Mouse (Mus musculus): ENCODE results near the gene Glis1. TPM values are rescaled to one million over a fixed set of nuclear protein-coding genes. Genes with fewer than 3 reads are reported as not detected.

Gene Glis1
- polyA plus RNA-seq (2015; fragmentation: Nextera tagmentation; extraction: Ambion mirVana), result 1.7 and 1.8 TPM in 2 replicates

DNA sequence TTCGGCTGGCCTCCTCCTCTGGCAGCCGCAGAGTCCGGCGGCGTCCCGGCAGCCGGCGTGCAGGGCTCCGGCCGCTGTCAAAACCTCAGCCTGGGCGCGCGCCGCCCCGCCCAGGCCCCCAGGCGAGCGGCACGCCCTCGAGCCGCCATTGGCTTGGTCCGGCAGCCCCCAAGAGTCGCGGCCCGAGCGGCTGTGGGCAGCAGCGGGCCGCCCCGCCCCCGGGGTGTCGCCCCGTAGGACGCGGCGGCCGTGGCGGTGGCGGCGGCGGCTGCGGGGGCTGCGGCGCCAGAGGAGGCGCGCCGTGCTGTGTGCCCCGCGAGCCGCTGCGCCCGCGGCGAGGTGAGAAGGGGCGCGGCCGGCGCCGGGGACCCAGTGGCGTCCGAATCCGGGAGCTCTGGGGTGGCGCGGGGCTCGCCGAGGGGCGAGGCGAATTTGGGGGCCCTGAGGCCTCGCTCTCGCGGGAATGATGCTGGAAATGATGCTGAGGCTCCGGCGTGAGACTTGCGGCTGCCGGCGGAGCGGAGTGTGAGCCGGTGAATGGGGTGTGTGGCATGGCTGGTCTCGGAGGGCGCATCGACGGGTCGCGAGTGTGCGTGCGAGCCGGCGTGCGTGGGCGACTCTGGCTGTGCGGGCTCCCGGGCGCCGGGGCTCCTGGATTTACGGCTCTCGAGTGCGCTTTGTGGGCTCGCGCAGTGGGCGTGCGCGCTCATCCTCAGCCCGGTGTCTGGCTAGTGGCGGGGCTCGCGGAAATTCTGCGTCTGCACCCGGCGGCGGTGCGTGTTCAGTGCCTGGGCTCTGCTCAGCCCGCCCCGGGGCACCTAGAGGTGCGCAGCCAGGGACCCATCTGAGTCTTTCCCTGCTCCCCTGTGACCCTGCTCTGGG lies at the start of gene Glis1:
Gene Glis1, plus strand, starts transcription at position 236 of the 882 bp plus-strand sequence.
- peak; percentile 84 for ATAC-seq (ENCODE audit: low FRiP score)
- WGBS, result under 1% methylated on average over 110 of the region's 112 CpGs
- peaks cover 71% of the 10 kb centered on the region for H3K27me3 ChIP-seq

GRCm38 (mm10) chr4:107387038-107387437 lies 47.4 kb upstream of the Glis1 start:
- ATAC-seq (ENCODE audit: low FRiP score), result no peak
- Histone ChIP-seq H3K4me2 (no peak overlapping the region), H3K9me3 (no peaks in the 10 kb centered on the region), H3K4me1 (replicated peaks) (no peaks in the 10 kb centered on the region), H3K4me3 (no peak overlapping the region), H3K9ac (no peak overlapping the region), H3K36me3 (peaks cover 64% of the 10 kb centered on the region), H3K27ac (no peak overlapping the region), H3K27me3 (no peaks in the 10 kb centered on the region)
- WGBS, result 89% methylated on average over 4 of the region's 4 CpGs

More for the DNA sequence above, at the start of gene Glis1:
- Histone ChIP-seq H3K36me3 (no peaks in the 10 kb centered on the region), H3K9me3 (no peaks in the 10 kb centered on the region), H3K27ac (no peak within 1 kb of the TSS), H3K4me1 (replicated peaks) (peaks cover 18% of the 10 kb centered on the region), H3K4me2 (peak within 1 kb of the TSS; percentile 92), H3K9ac (peak within 1 kb of the TSS; percentile 79), H3K4me3 (peak within 1 kb of the TSS; percentile 67)

DNA sequence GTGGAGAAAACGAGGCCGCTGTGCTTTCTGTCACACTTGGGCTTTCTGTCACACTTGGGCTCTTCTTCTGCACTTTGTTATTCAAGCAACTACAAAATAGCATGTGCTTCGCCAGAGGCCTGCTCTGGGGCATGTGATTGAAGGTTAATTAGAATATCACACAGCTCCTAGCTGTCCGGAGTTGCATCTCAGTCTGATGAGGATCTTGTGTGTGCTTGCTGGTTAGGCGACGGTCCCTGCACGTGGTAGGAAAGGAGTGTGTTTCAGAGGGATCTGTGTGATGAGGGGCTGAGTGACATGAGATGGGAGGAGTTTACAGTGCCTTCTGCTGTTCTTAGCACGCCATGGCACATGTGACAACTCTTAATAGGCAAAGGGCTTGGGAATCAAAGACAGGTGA lies 46.9 kb upstream of the Glis1 start:
- Histone ChIP-seq H3K27me3 (no peaks in the 10 kb centered on the region), H3K27ac (no peak overlapping the region), H3K4me1 (replicated peaks) (no peaks in the 10 kb centered on the region), H3K9me3 (no peaks in the 10 kb centered on the region), H3K4me3 (no peak overlapping the region), H3K36me3 (peaks cover 68% of the 10 kb centered on the region), H3K9ac (no peak overlapping the region), H3K4me2 (no peak overlapping the region)
- no peak for ATAC-seq (ENCODE audit: low FRiP score)
- 91% methylated on average over 8 of the region's 8 CpGs for WGBS

GRCm38 (mm10) chr4:107388291-107388690 lies 46.1 kb upstream of the Glis1 start:
- Histone ChIP-seq H3K36me3 (peaks cover 63% of the 10 kb centered on the region), H3K9ac (no peak overlapping the region), H3K27ac (no peak overlapping the region), H3K4me3 (no peak overlapping the region), H3K9me3 (no peaks in the 10 kb centered on the region), H3K4me2 (no peak overlapping the region), H3K4me1 (replicated peaks) (no peaks in the 10 kb centered on the region), H3K27me3 (no peaks in the 10 kb centered on the region)
- 92% methylated on average over 2 of the region's 2 CpGs for WGBS
- no peak for ATAC-seq (ENCODE audit: low FRiP score)

DNA sequence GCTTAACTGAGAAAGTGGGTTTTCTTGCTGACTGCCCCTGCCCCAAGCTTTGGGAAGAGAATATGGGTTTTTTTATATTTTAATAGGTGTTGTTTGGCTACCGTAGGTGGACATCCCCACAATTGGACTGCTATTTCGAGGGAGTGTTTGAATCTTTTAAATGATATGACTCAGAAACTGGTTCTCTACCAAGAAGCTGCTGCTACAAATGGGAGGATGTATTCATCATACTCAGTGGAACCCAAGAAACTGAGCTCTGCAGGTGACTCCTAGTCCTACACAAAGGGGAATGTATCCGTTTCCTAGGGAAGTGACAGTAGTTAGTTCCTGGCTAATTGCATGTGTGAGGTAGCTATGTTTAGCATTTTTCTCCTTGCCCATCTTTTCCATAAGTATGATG lies 45.0 kb upstream of the Glis1 start:
- H3K9me3 ChIP-seq, result no peaks in the 10 kb centered on the region
- no peak overlapping the region for H3K4me3 ChIP-seq
- no peaks in the 10 kb centered on the region for H3K27me3 ChIP-seq
- no peak overlapping the region for H3K9ac ChIP-seq
- no peak overlapping the region for H3K27ac ChIP-seq
- ATAC-seq (ENCODE audit: low FRiP score), result no peak
- 93% methylated on average over 3 of the region's 3 CpGs for WGBS
- no peak overlapping the region for H3K4me2 ChIP-seq
- no peaks in the 10 kb centered on the region for H3K4me1 ChIP-seq (replicated peaks)
- peaks cover 69% of the 10 kb centered on the region for H3K36me3 ChIP-seq

DNA sequence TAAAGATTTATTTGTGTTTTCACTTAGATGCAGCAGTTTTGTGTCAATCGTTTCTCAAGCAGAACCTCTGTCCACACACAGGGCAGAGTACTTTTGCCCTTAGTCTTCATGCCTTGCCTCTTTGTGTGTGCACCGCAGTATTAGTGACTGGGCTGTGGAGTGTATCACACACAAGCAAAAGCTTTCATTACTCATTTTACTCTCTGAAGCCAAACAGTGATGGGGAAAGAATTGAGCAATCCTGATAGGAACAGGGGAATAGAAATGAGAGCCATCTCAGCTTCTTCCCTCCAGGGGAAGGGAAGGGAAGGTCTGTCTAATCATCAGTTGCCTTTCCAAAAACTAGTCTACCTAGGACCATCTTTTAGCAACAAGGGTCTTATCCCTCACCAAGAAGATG lies 40.6 kb upstream of the Glis1 start:
- WGBS, result 92% methylated on average over 2 of the region's 2 CpGs
- no peak overlapping the region for H3K4me2 ChIP-seq
- peaks cover 57% of the 10 kb centered on the region for H3K36me3 ChIP-seq

DNA sequence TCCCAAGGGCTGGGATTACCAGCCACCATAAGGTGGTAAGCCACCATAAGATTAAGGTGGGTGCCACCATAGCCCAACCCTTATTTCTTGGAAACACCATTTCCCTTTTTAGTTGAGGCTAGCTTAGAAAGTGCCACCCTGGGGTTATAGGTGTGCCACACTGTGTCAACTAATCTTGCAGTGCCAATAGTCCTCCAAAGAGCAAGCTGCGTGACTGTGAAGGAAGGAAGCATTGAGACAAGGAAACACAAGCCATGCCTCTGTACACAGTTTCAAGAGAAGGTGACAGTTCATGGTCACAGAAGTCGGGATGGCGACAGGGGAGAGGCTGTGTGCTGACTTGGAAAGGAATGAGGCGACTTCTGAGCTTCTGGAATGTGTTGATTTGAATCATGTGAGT lies 14.2 kb upstream of the Glis1 start:
- Histone ChIP-seq H3K9me3 (no peaks in the 10 kb centered on the region), H3K36me3 (peaks cover 3% of the 10 kb centered on the region), H3K4me1 (replicated peaks) (peaks cover 9% of the 10 kb centered on the region), H3K27me3 (peaks cover 4% of the 10 kb centered on the region; the same call in 1 of the 2 replicates), H3K27ac (no peak overlapping the region), H3K9ac (no peak overlapping the region), H3K4me3 (no peak overlapping the region), H3K4me2 (no peak overlapping the region)
- WGBS, result 84% methylated on average over 4 of the region's 4 CpGs
- no peak for ATAC-seq (ENCODE audit: low FRiP score)

More for the DNA sequence above, 40.6 kb upstream of the Glis1 start:
- Histone ChIP-seq H3K9ac (no peak overlapping the region), H3K27ac (no peak overlapping the region), H3K4me1 (replicated peaks) (no peaks in the 10 kb centered on the region), H3K27me3 (no peaks in the 10 kb centered on the region), H3K4me3 (no peak overlapping the region), H3K9me3 (no peaks in the 10 kb centered on the region)
- no peak for ATAC-seq (ENCODE audit: low FRiP score)

- H3K9me3 ChIP-seq, result no peaks in the 10 kb centered on the region
- peak overlapping the region; percentile 43; the same call in 1 of the 2 replicates for H3K9ac ChIP-seq
- H3K4me2 ChIP-seq, result peak overlapping the region; percentile 46
- H3K4me1 ChIP-seq (replicated peaks), result peaks cover 9% of the 10 kb centered on the region
- 2% methylated on average over 14 of the region's 14 CpGs for WGBS
- H3K4me3 ChIP-seq, result peak overlapping the region; percentile 15
- peaks cover 4% of the 10 kb centered on the region; the same call in 1 of the 2 replicates for H3K27me3 ChIP-seq
- H3K27ac ChIP-seq, result no peak overlapping the region
- ATAC-seq (ENCODE audit: low FRiP score), result no peak
- H3K36me3 ChIP-seq, result no peaks in the 10 kb centered on the region
Measured at GRCm38 (mm10) chr4:107421711-107422110, 12.7 kb upstream of the Glis1 start.

- WGBS, result 25% methylated on average over 6 of the region's 6 CpGs
Measured at GRCm38 (mm10) chr4:107422176-107422575, 12.2 kb upstream of the Glis1 start.

GRCm38 (mm10) chr4:107425616-107426015 lies 8.8 kb upstream of the Glis1 start:
- Histone ChIP-seq H3K27ac (no peak overlapping the region), H3K9ac (no peak overlapping the region), H3K4me3 (no peak overlapping the region), H3K4me2 (no peak overlapping the region), H3K27me3 (peaks cover 3% of the 10 kb centered on the region; the same call in 1 of the 2 replicates), H3K4me1 (replicated peaks) (peaks cover 9% of the 10 kb centered on the region), H3K9me3 (no peaks in the 10 kb centered on the region), H3K36me3 (no peaks in the 10 kb centered on the region)
- ATAC-seq (ENCODE audit: low FRiP score), result no peak
- 93% methylated on average over 12 of the region's 12 CpGs for WGBS

More at GRCm38 (mm10) chr4:107422176-107422575, 12.2 kb upstream of the Glis1 start:
- ATAC-seq (ENCODE audit: low FRiP score), result no peak
- Histone ChIP-seq H3K27ac (no peak overlapping the region), H3K4me3 (no peak overlapping the region), H3K4me1 (replicated peaks) (peaks cover 9% of the 10 kb centered on the region), H3K9me3 (no peaks in the 10 kb centered on the region), H3K4me2 (peak overlapping the region; percentile 46), H3K9ac (no peak overlapping the region), H3K27me3 (peaks cover 4% of the 10 kb centered on the region; the same call in 1 of the 2 replicates), H3K36me3 (no peaks in the 10 kb centered on the region)

- Histone ChIP-seq H3K9me3 (no peaks in the 10 kb centered on the region), H3K27me3 (no peaks in the 10 kb centered on the region; the same call in 1 of the 2 replicates), H3K4me3 (no peak overlapping the region), H3K36me3 (no peaks in the 10 kb centered on the region), H3K27ac (no peak overlapping the region), H3K9ac (no peak overlapping the region), H3K4me2 (no peak overlapping the region), H3K4me1 (replicated peaks) (peaks cover 4% of the 10 kb centered on the region)
- ATAC-seq (ENCODE audit: low FRiP score), result no peak
- 82% methylated on average over 9 of the region's 9 CpGs for WGBS
Measured at GRCm38 (mm10) chr4:107426631-107427030, 7.8 kb upstream of the Glis1 start.

DNA sequence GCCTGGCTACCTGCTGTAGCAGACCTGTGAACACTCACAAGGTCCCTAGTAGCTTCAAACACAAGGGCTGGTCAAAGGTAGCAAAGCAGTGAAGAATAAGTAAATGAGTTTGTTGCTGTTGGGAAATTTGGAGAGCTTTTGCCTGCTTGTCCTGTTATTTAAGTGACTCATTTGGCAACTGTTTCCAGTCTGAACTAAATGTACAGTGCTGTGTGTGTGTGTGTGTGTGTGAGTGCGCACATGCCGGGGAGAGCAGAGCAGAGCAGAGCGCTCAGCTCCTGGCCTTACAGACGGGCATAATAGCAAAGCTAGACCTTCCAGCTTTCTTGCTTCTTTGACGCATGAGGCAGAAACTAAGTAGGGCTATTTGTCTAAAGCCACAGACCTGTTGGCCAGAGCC lies 1.7 kb upstream of the Glis1 start:
- ATAC-seq (ENCODE audit: low FRiP score), result no peak
- Histone ChIP-seq H3K4me3 (no peak overlapping the region), H3K27ac (no peak overlapping the region), H3K9ac (no peak overlapping the region), H3K9me3 (no peaks in the 10 kb centered on the region), H3K4me1 (replicated peaks) (peaks cover 18% of the 10 kb centered on the region), H3K4me2 (no peak overlapping the region), H3K27me3 (peaks cover 53% of the 10 kb centered on the region), H3K36me3 (no peaks in the 10 kb centered on the region)
- WGBS, result 79% methylated on average over 5 of the region's 5 CpGs

- Histone ChIP-seq H3K4me3 (peak overlapping the region; percentile 67), H3K9ac (peak overlapping the region; percentile 79), H3K4me2 (peak overlapping the region; percentile 92), H3K27ac (no peak overlapping the region), H3K4me1 (replicated peaks) (peaks cover 18% of the 10 kb centered on the region), H3K36me3 (no peaks in the 10 kb centered on the region), H3K27me3 (peaks cover 65% of the 10 kb centered on the region), H3K9me3 (no peaks in the 10 kb centered on the region)
- 6% methylated on average over 15 of the region's 15 CpGs for WGBS
- ATAC-seq (ENCODE audit: low FRiP score), result no peak
Measured at GRCm38 (mm10) chr4:107433998-107434355, 414 bp upstream of the Glis1 start.

Measured in hindbrain, embryonic 13.5 days (tissue).